In the genomic region with DNA sequence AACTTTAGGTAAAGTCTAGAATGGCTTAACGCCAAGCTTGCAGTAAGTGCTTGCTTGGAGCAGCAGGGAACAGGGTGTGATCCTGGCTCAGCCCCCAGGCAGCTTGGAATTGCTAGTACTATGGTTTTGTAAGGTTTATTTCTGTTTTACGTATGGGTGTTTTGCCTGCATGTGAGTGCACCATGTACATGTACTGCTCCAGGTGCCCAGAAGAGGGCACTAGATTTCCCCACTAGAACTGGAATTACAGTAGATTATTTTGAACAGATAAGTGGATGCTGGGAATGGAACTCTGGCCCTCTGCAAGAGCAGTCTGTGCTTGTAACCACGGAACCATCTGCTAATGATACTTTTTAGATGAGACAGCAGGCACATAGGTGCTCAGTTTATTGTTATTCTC, we compare ENCODE assay signal across 10 mouse cellular contexts.
DNase-seq lines count a peak whose midpoint lies in the region; TF ChIP-seq lines count a peak whose summit lies in the region.
"Had no signal": no experiment of that assay in that cellular context is flagged by ENCODE, and none has a peak within 500 bp of the region (broad histone marks: within the 10 kb centered on the region; RNA-seq: fewer than 3 reads in every experiment).

No protein-coding gene starts in this region.

- no peaks in the 10 kb centered on the region for H3K9me3 ChIP-seq in CH12.LX (replicated peaks; ENCODE audit: low read length)
- H3K9me3 ChIP-seq: forebrain, embryonic 10.5 days had no signal

- TF ChIP-seq POLR2A in CH12.LX (IDR thresholded peaks at IDR 0.05; ENCODE audit: low read depth, low read length): no peak

- H3K9ac ChIP-seq in CH12.LX (ENCODE audit: insufficient read depth, low read depth): no peak overlapping the region

- DNase-seq in left cerebral cortex, adult 2 months (ENCODE audit: extremely low spot score in 1 of 2, low spot score in 2 of 2): no peak
- no peak for DNase-seq in left cerebral cortex, adult 9 months (ENCODE audit: low spot score in 2 of 2)
- DNase-seq in CH12.LX (ENCODE audit: extremely low read depth): peak; percentile 18
- peak; percentile 1 for DNase-seq in MEL-GATA-1-ER (ENCODE audit: extremely low read depth, low read depth)
- peak; percentile 40 for DNase-seq in naive thymus-derived CD4-positive, alpha-beta T cell, adult 2 months (ENCODE audit: low read depth)
- no peak for DNase-seq in cerebellum, postnatal 36 days
- no peak for DNase-seq in gastrocnemius, adult 8-10 months (ENCODE audit: low spot score in 2 of 2)
- DNase-seq: adrenal gland, adult 2 months had no signal

- H3K36me3 ChIP-seq in CH12.LX (replicated peaks in 1 of 2; ENCODE audit: control insufficient read depth in 1 of 2, insufficient read depth in 1 of 2, low read length in 1 of 2): no peaks in the 10 kb centered on the region
- H3K36me3 ChIP-seq: forebrain, embryonic 10.5 days had no signal

- no peak overlapping the region for H3K4me3 ChIP-seq in left cerebral cortex, adult 2 months
- H3K4me3 ChIP-seq in CH12.LX (replicated peaks in 1 of 3; ENCODE audit: low read depth in 2 of 3, low read length in 2 of 3, poor library complexity in 1 of 3): no peak overlapping the region
- H3K4me3 ChIP-seq: forebrain, embryonic 10.5 days; megakaryocyte, embryonic 14.5 days had no signal

- intact Hi-C loops in left cerebral cortex, adult 2 months (cut with DNase I): no loop called here

- dilution Hi-C loops in CH12.LX (cut with MboI; ENCODE audit: extremely low pct_ligation_motif_present, extremely low pct_unique_long_range_greater_than_20kb, low sequenced_read_pairs): no loop called here

- H3K27me3 ChIP-seq in CH12.LX (replicated peaks): no peaks in the 10 kb centered on the region

- H3K27ac ChIP-seq in left cerebral cortex, adult 2 months: no peak overlapping the region
- no peak overlapping the region for H3K27ac ChIP-seq in CH12.LX (ENCODE audit: insufficient read depth, low read depth)
- H3K27ac ChIP-seq: forebrain, embryonic 10.5 days had no signal

- H3K4me1 ChIP-seq in CH12.LX (ENCODE audit: control insufficient read depth in 1 of 2, insufficient read depth in 2 of 2): no peaks in the 10 kb centered on the region
- H3K4me1 ChIP-seq: forebrain, embryonic 10.5 days; megakaryocyte, embryonic 14.5 days had no signal

- no peak for TF ChIP-seq EP300 in CH12.LX (IDR thresholded peaks at IDR 0.05; ENCODE audit: low read length)

- peak; percentile 41 for TF ChIP-seq CTCF in left cerebral cortex, adult 2 months (IDR thresholded peaks at IDR 0.05)
- peak; percentile 36 to 68; a peak in 3 of 4 replicates for TF ChIP-seq CTCF in CH12.LX (conservative IDR thresholded peaks at IDR 0.05 in 1 of 2, IDR thresholded peaks at IDR 0.05 in 1 of 2; ENCODE audit: low read depth in 2 of 2, low read length in 2 of 2)

- H3K79me2 ChIP-seq in CH12.LX (replicated peaks; ENCODE audit: control insufficient read depth, extremely low read depth, insufficient read depth, poor library complexity, severe bottlenecking): no peaks in the 10 kb centered on the region

- H3K4me2 ChIP-seq in CH12.LX (ENCODE audit: insufficient read depth, low read depth, poor library complexity, severe bottlenecking): no peak overlapping the region

- peak; percentile 43 for TF ChIP-seq RAD21 in CH12.LX (IDR thresholded peaks at IDR 0.05; ENCODE audit: low read depth, low read length)

- in situ Hi-C loops in CH12.LX (cut with MboI; ENCODE audit: low pct_ligation_motif_present, low pct_unique_long_range_greater_than_20kb, low sequenced_read_pairs): no loop called here

TF ChIP-seq in CH12.LX, 34 proteins besides CTCF, POLR2A, EP300 and RAD21:
- TF ChIP-seq TCF12 (IDR thresholded peaks at IDR 0.05; ENCODE audit: low read depth, low read length): no peak
- TF ChIP-seq SMC3 (IDR thresholded peaks at IDR 0.05; ENCODE audit: low read depth, low read length): peak; percentile 56
- no peak for TF ChIP-seq JUND (conservative IDR thresholded peaks at IDR 0.05; ENCODE audit: low read depth, low read length)
- no peak for TF ChIP-seq SIN3A (IDR thresholded peaks at IDR 0.05; ENCODE audit: low read length)

Comparison
In these comparisons a context has a peak if more than half of its experiments do, and no peak if none do; other contexts are left out.
1. DNase-seq: peak in CH12.LX (single experiment), MEL-GATA-1-ER (single experiment) and naive thymus-derived CD4-positive, alpha-beta T cell, adult 2 months (single experiment); none in left cerebral cortex, adult 2 months (0 of 2), left cerebral cortex, adult 9 months (0 of 2), cerebellum, postnatal 36 days (0 of 2) and gastrocnemius, adult 8-10 months (0 of 2).